Mouse (Mus musculus) fibroblast of lung, adult 2 months (primary cell): ENCODE data around the gene Cacna1c.
"Not testable (repeated sequence)": the region's sequence is repeated elsewhere in the genome, so short reads cannot be mapped to it uniquely, and the experiment has no call there.

Source experiments
- DNase-seq: peaks from one replicate; pipeline ENCODE4 v3.0.0-alpha.2; 2011; ENCODE audit warnings: low read depth

Cacna1c gene

DNA sequence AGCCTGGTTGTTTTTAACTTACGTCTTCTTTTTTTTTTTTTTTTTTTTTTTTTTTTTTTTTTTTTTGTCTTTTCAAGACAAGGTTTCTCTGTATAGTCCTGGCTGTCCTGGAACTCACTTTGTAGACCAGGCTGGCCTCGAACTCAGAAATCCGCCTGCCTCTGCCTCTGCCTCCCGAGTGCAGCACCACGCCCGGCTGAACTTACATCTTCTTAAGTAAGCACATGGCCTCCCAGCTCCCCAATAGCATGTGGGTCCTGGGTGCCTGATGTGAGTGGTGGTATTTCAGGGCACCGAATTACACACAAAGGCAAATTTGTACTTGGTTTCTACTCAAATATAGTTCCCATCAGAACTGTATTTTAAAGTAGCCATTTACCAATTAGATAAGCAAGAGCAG is 9.8 kb upstream of the Cacna1c start:
- not testable (repeated sequence) for DNase-seq

DNA sequence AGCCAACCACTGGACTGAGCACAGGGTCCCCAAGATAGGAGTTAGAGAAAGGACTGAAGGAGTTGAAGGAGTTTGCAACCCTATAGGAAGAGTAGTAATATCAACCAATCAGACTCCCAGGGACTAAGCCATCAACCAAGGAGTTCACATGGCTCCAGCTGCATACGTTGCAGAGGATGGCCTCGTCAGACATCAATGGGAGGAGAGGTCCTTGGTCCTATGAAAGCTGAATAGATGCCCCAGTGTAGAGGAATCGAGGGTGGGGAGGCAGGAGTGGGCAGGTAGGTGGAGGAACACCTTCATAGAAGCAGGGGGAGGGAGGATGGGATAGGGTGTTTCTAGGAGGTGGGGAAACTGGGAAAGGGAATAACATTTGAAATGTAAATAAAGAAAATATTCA is 8.7 kb upstream of the Cacna1c start:
- no peak for DNase-seq

DNA sequence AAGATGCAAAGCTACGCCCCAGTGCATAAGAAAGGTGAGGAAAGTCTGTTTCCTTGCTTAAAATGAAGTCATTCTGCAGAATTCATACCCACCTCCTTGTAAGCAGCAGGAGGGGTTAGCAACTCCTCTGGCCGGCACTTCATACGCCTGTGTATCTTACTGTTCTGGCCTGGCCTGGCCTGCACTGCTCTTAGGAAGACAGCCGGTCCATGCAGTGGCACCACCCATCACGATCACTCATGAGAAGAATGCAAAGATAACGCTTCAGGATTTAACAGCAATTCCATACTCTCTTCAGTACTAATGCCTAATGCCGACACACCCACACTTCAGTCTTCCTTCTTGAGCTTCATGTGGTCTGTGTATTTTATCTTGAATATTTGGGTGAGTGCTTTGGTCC is 8.1 kb upstream of the Cacna1c start:
- DNase-seq: no peak

DNA sequence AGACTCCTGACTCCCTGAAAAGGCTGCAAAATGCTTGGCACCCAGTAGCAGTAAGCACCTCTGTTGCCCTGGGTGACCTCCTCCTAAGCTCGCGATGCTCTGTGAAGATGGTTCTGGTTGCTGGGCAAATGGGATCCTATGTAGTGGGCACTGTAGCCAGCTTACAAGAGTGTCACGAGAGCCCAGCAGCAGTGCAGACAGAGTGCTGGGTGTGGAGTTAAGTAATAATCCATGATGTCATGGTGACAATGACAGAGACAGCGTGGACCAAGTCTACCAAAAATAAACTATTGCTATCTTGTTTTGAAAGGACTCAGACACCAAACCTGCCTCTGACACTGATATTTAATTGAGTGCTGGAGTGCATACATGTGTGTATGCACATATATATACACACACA is 5.4 kb upstream of the Cacna1c start:
- DNase-seq: no peak

DNA sequence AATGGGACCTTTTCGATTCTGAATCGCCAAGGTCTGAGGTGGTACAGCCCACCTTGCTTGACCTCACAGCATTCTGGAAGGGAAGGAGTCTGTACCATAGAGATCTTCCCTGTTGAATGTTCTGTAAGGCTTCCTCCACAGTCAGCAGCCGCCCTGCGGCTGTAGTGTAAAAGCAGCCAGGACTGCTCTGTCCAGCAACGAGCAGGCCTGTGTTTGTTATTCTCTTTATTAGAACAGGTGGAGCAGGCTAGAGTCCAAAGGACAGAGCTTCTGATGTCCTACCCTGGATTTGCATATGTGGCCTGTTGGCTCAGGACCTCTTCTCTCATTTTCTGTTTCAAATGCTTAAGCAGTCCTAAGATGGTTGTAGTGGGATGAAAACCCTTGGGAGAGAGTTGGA is 4.1 kb upstream of the Cacna1c start:
- DNase-seq: no peak

DNA sequence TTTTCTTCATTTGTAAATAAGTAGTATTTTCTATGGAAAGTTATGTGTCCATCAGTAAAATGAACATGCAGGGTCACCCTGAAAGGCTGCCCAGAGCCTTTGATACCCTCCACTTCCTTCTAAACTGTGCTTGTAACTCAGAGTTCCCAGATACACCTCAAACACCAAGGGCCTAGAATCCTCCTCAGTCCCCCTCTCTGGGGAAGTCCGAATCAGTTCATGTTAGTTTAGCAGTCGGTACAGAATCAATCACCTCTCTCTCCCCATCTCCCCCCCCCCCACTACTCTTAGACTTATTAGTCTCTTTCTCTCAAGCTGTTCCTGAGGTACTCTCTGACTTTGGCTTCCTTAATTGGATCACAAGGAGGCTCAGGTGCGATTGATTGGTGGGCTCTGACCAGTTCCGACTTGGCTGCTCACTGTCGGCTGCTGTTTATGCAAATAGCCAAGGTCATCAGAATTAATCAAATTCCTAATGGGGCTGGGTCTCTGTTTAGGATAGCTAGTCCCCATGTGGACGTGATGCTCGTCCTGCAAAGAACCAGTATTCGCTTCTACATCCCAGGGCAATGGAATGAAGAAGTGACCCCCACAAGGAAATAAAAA is 3.2 kb upstream of the Cacna1c start:
- no peak for DNase-seq

DNA sequence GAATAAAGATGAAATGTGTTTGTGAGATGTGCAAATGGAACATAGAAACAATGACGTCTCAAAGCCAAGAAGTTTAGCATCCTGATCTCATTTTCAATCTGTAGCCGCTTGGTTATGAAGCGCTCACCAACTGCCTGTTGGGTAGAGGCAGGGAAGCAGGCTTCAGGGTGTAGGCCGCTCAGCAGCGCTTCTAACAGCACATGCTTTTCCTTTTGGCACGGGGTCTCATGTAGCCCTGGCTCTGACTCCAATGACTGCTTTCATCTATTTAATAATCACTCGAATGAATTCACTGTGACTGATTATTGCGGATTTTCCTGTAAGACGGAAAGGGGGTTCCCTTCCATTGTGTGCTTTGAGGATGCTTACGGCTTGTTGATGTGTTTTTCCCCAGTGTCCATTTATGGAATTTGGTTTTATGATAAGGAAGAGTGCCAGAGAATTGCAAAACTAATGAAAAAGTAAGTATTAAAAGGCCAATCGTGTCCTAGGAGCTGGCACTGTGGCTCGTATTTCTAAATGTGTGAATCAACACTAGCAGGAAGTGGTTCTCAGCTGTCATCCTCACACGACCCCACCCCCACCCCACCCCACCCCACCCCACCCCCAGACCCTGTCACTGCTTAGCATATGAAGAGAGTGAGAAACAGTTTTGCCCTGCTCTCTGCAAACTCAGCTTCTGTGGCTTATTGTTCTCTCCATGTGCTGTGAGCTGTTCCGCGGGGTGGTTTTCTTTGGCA is 2.5 kb upstream of the Cacna1c start:
- DNase-seq: no peak

DNA sequence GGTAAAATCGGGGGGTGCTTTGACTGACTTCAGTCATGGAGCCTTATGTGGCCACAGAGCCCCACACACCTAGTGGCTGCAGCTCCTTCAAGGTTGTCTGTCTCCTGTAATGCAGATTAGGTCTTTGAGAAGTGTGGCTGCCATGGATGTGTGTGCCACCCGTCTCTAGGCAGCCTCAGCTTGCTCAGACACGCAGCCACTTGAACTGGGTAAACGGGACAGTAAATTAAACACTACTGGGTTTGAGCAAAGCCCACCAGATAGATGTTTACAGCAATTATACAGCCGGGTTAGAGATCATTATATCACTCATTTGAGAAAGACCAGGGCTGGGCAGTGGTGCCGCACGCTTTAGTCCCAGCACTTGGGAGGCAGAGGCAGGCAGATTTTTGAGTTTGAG is 1.6 kb downstream of the Cacna1c start:
- no peak for DNase-seq

DNA sequence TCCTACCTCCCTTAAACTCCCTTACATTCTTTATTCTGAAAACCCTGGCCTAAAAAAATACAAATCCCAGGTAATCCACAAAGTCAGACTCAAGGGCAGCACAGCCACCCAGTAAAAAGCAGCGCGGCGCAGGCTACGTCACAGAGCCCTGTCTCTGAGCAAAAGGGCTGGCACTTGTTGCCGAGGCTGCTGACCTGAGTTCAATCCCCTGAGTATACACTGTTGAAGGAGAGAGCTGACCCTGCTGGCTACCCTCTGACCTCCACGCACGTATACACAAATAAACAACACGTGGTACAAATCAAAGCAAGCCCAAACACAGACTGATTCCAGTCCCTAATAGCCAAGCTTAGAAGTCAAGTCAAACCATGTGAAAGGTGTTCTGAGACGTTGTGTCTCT is 2.1 kb downstream of the Cacna1c start:
- no peak for DNase-seq

DNA sequence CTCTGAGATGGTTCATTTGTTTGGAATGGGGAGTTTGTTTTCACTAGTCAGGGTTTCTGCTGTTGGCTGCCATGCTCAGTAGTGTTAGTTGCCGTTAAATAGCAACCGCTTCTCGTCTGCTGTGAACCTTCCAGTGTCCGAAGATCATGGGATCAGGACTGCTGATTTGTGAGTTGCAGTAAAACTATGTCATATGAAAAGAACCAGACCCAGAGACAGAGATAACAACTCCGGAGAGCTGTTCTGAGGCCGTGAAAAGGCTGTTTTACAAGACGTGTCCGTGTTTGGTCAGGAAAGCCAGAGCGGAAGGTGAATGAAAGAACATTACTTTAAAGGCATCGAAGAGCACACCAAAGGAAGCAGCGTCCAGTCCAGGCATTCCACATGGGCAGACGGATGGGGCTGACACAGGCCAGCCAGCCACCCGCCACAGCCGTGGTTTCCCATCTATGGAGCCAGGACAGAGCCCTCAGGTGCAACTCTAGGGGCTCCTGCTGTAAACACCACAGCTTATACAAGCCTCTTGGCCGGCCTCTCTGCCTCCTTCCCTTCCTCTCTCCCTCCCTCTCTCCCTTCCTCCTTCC is 2.6 kb downstream of the Cacna1c start:
- no peak for DNase-seq

DNA sequence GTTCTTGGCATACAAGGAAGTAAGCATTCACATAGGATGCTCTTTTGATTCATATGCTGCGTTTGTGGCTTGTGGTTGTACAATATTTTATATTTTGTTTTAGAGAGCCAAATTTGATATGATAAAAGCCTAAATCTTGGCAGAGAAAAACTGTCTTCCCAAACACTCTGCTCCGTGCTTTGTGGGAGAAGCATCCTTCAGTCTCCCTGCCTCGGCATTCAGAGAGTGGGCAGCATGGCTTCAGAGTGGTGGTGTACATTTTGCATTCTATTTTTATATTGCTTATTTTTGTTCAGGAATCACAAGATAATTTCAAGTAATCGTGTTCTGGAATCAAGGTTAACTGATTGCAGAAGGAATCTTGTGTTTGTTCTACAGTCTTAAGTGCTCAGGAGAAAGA is 4.7 kb downstream of the Cacna1c start:
- no peak for DNase-seq

DNA sequence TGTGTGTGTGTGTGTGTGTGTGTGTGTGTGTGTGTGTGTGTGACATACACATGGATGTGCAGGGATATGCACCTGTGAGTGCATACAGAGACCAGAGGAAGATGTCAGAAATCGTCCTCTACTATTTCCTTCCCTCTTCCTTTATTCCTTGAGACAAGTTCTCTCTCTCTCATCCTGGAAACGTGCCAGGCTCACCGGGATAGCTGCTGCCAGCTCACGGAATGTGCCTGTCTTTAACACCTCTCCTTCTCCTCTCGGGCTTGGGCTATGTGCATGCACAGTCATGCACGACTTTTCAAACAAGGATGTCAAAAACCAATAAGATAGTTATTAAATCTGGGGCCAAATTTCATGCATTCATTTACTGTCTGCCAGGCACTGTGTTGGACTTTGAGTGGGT is 8.6 kb downstream of the Cacna1c start:
- DNase-seq: no peak

DNA sequence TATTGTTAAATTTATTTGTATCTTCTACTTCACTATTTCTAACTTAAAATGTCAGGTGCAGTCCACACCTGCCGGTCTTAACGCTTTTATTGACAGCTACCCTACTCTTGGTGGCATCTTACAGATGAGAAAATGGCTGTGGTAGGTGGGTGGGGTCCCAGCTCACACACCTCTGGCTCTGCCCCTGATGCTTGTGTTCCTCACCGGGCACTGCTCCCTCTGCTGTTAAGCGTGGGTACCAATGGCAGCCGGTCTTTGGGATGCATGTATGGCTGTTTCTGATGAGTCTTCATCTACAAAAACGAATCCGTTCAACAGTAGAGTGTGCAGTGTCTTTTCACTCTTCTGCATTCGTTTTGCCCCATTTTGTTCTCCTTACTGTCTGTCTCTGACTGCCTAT is 9.6 kb downstream of the Cacna1c start:
- DNase-seq: no peak

DNA sequence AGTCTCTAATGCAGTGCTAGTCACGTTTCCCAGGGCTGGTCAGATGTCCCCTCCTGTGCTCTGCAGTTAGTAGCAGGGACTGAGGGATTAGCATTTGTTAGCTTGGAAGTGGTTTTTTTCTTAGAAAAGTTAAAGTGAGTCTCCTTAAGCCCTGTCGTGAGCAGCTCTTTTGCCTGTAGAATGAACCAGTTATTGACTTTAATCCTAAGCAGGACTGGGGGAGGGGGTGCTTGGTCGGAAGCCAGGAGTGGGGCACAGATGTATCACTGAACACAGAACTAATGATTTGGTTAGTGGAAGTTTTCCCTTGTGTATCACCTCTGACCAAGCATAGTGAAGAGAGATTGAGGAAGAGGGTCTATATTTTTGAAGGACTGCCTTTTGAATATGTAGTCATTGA is 12.4 kb downstream of the Cacna1c start:
- DNase-seq: no peak

DNA sequence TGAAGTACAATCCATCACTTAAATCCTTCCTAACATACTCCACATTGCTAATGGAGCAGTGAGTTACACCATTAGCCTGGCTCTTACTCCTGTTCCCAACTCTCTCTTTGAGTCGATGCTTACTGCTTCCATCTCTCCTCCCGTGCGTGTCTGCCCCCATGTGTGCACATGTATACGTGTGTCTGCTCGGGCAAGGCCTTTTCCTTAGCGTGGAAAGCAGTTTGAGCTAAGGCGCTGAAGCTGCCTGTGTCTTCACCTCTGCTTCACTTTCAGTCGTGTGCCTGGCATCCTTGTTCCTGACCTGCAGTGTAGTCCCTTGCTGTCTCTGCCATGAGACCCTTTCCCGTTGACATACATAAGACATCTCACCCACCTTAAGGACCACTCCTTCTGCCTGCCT is 14.0 kb downstream of the Cacna1c start:
- no peak for DNase-seq

DNA sequence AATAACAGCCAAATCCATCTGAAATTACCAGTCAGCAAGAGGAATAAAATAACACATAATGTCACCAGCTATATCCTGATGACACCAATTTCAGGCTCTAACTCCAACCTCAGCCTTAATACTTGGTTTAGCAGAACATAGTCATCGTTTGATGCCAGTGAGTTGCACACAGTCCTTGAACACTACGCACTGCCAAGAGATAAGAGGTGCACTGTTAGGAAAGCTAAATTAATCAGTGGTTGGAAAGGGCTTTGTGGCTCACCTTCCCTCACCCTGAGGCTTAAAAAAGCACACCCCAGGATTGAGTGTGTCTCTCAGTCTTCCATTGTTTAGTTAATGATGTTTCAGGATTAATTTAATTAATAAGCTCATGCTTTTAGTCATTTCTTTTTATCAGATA is 16.0 kb downstream of the Cacna1c start:
- DNase-seq: no peak

DNA sequence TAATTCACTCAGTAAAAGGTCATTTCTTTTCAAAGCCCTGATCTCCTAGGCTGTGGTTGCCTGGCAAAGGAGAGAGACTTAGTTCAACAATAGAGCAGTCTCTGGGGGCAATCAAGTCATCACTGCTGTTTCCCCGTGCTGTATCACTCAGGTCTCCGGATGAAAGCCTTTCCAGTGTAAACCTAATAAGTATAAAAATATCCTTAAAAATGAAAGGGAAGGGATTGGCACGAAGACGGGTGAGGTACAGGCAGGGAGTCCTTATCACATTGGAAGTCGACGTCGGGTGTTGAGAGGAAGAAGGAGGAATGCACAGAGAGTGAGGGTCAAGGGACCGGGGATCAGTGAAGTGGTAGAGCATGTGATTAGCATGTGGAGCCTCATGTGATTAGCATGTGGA is 19.1 kb downstream of the Cacna1c start:
- DNase-seq: no peak

DNA sequence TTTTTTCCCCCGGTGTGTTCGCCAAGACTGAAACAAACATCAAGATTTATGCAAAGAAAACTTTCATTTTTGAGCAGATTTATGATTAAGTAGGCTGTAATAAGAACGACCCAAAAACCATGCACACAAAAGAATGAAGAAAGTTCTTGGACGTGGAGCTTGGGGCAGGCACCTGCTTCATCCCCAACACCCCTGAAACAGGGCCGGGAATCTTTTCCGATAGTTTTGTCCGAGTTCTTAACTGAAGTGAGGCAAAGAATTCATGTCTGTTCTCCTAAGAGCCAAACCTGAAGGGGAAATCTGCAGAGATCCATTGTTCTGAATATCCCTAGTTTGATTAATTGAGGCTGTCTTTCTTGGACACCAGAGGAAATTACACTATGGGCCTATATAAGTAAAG is 20.1 kb downstream of the Cacna1c start:
- no peak for DNase-seq

DNA sequence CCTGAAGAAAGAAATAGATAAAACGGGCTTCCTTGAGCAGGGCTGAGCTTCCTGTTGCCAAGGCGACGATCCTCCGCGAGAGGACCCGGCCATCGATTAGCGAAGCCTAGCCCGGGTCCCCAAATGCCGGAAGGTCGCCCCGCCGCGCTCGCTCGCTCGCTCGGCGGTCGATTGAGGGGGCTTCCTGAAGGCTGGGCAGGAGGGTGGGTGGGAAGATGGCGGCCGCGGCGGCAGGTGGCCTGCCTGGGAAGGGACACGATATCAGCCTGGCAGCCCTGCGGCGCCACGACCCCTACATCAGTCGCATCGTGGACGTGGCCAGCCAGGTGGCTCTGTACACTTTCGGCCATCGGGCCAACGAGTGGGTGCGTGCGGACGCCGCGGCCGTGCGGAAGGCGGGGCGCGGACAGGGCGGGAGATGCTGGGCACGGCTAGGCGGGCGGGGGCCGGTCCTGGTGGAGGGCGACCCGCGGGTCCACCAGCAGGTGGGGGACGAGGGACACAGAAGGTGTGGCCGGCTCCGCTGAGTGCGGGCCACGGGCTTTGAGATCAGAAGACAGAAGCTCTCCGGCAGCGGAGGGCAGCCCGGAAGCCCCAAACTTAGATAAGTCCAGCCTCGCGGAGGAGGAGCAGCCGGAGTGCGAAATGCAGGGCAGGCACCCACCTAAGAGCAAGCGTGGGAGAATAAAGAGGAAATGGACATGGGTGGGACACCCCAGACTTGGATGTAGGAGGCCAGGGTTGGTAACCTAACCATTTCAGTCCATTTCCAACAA is 21.0 kb downstream of the Cacna1c start, which contains the start of gene Dcp1b:
TSS of gene Dcp1b (plus strand) at position 176 of the 776 bp plus-strand sequence.
- peak; percentile 48 for DNase-seq

DNA sequence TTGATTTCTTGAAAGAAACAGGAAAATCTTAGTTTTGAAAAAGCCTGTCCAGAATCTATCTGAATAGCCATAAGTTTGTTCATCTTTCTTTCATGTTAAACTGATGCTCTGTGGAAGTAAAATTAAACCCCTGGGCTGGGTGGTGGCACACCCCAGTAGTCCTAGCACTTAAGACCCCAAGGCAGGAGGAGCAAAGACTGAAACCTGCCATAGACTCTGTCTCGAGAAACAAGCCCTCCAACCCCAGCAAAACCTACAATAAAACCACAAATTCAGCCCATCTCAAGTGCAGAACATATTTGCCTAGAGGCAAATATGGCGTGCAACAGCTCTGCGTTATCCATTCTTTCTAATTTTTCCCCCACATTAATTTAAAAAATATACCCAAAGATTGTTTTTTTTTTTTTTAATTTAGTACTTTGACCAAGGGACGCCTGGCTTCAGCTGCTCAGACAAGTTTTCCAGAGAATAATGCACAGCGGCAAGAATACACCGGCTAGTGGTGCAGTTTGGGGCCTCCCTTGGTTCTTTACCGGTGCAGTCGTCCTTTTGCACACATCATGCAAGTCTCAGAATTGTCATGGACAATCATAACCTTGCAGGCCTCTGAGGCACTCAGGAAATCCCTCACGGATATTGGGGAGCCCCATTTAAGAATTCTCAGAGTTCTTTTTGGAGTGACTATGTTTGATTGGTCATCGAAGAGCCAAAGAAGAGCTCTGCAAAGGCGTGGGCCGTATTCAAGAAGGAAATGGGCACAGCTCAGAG is 21.7 kb downstream of the Cacna1c start:
- DNase-seq: no peak

DNA sequence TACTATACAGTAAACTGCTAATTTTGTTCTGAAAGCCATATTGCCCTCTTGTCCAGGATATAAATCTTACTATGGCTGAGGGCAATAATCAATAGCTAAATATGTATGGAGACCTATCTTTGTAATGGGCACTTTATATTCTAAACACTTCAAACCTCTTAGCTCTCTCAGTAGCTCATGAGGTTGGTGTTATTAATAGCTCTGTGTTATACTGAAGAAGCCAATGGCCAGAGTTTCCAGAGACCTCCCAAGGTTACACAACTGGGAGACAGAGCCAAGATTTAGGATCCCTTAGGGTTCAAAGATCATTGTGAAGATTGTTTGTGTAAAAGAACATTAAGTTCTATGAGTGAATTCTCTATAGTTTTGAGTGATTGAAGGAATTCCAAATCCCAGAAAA is 30.5 kb downstream of the Cacna1c start:
- DNase-seq: no peak

DNA sequence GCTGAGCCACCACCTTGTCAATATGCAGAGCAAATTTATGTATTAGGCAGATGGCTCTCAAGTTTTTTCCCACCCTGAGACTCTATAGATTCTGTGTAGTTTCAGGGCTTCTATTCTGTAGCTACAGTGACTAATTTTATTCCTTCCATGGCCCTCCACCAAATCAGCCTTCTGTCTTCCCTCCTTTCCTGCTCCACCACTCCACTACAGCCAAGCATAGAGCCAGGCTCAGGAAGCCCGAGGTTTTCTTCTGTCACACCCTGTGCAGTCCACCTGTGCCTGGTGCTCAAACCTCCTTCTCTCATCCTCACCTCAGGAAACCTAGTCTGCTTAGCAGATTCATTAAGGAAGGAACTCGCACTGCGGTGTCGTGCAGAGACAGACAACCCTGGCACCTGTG is 51.1 kb downstream of the Cacna1c start:
- DNase-seq: no peak
